In genomic region chr6:97342185-97342584, GRCm38 (mm10) we compare ENCODE assay signal across 25 mouse cellular contexts.
DNase-seq lines count a peak whose midpoint lies in the region; ATAC-seq and TF ChIP-seq lines count a peak whose summit lies in the region.
"Had no signal": no experiment of that assay in that cellular context is flagged by ENCODE, and none has a peak within 500 bp of the region (broad histone marks: within the 10 kb centered on the region; RNA-seq: fewer than 3 reads in every experiment).

No protein-coding gene starts in this region.

- DNase-seq in heart, embryonic 10.5 days (ENCODE audit: low spot score): no peak
- no peak for DNase-seq in heart, postnatal 36 days
- DNase-seq in lung, postnatal 0 days (ENCODE audit: low spot score): no peak
- no peak for DNase-seq in lung, adult 2 months
- DNase-seq in Muller cell, postnatal 12 days (ENCODE audit: inconsistent ontology term): no peak
- DNase-seq: adrenal gland, postnatal 10 days; B cell, adult 2 months; cerebellum, adult 11 months; cerebellum, adult 8-10 months; cerebellum, postnatal 14 days; embryo, embryonic 11 days; gastrocnemius, adult 2 months; gastrocnemius, postnatal 25 days; heart, postnatal 4 days had no signal

- H3K4me3 ChIP-seq in heart, embryonic 10.5 days: no peak overlapping the region
- H3K4me3 ChIP-seq in heart, embryonic 16.5 days (ENCODE audit: low read length): no peak overlapping the region
- H3K4me3 ChIP-seq in heart, embryonic 12.5 days: no peak overlapping the region
- no peak overlapping the region for H3K4me3 ChIP-seq in lung, postnatal 0 days (ENCODE audit: low read depth, low read length)
- H3K4me3 ChIP-seq in lung, adult 2 months (replicated peaks; ENCODE audit: extremely low read depth, low read depth, low read length): no peak overlapping the region
- no peak overlapping the region for H3K4me3 ChIP-seq in stomach, embryonic 16.5 days (replicated peaks; ENCODE audit: low read length)
- H3K4me3 ChIP-seq: embryonic facial prominence, embryonic 15.5 days; erythroblast, embryonic 14.5 days; forebrain, embryonic 10.5 days; gastrocnemius, adult 2 months; hindbrain, embryonic 12.5 days had no signal

- 87% methylated on average over 5 of the region's 5 CpGs for WGBS in heart, embryonic 10.5 days
- WGBS in heart, embryonic 16.5 days: 88% methylated on average over 5 of the region's 5 CpGs
- WGBS in heart, embryonic 12.5 days: 88% methylated on average over 5 of the region's 5 CpGs
- WGBS in lung, postnatal 0 days: 87% methylated on average over 5 of the region's 5 CpGs
- WGBS in lung, adult 2 months: 89% methylated on average over 5 of the region's 5 CpGs
- WGBS in stomach, embryonic 16.5 days: 89% methylated on average over 5 of the region's 5 CpGs

- H3K9ac ChIP-seq in heart, embryonic 16.5 days (ENCODE audit: low read length): no peak overlapping the region
- no peak overlapping the region for H3K9ac ChIP-seq in heart, embryonic 12.5 days
- H3K9ac ChIP-seq in lung, postnatal 0 days (replicated peaks; ENCODE audit: low read depth): no peak overlapping the region
- no peak overlapping the region for H3K9ac ChIP-seq in stomach, embryonic 16.5 days (ENCODE audit: low read length)
- H3K9ac ChIP-seq: embryonic facial prominence, embryonic 15.5 days; hindbrain, embryonic 12.5 days had no signal

- no peak for ATAC-seq in heart, embryonic 16.5 days (replicated peaks; ENCODE audit: extremely low read depth, insufficient read depth, low FRiP score)
- ATAC-seq in heart, embryonic 12.5 days (ENCODE audit: insufficient number of reproducible peaks, low FRiP score): no peak
- ATAC-seq in lung, postnatal 0 days: no peak
- ATAC-seq in stomach, embryonic 16.5 days (ENCODE audit: insufficient read depth, low FRiP score): no peak
- ATAC-seq: CD4-positive, CD25-positive, alpha-beta regulatory T cell, adult 4 months; forebrain, embryonic 14.5 days; hindbrain, embryonic 16.5 days had no signal

- TF ChIP-seq EP300 in lung, postnatal 0 days (IDR thresholded peaks at IDR 0.05): no peak

- 0 out of 2 replicates have a peak overlapping the region, but pooled peaks have one; percentile 25 for H3K27ac ChIP-seq in heart, embryonic 10.5 days
- peak overlapping the region; percentile 5; the same call in 1 of the 2 replicates for H3K27ac ChIP-seq in heart, embryonic 16.5 days (ENCODE audit: low read length)
- H3K27ac ChIP-seq in heart, embryonic 12.5 days (ENCODE audit: poor library complexity, severe bottlenecking): no peak overlapping the region
- 0 out of 2 replicates have a peak overlapping the region, but pooled peaks have one; percentile 8 for H3K27ac ChIP-seq in lung, postnatal 0 days (ENCODE audit: low read length)
- H3K27ac ChIP-seq in stomach, embryonic 16.5 days (ENCODE audit: low read length): peak overlapping the region; percentile 9
- H3K27ac ChIP-seq: embryonic facial prominence, embryonic 15.5 days; forebrain, embryonic 10.5 days; gastrocnemius, adult 2 months; hindbrain, embryonic 12.5 days had no signal

- intact Hi-C loops in heart, postnatal 36 days (cut with DNase I): no loop called here

- H3K4me2 ChIP-seq in heart, embryonic 16.5 days (ENCODE audit: low read depth, low read length): no peak overlapping the region
- no peak overlapping the region for H3K4me2 ChIP-seq in heart, embryonic 12.5 days
- no peak overlapping the region for H3K4me2 ChIP-seq in lung, postnatal 0 days (replicated peaks; ENCODE audit: low read depth, low read length)
- H3K4me2 ChIP-seq in stomach, embryonic 16.5 days (ENCODE audit: low read depth, low read length): no peak overlapping the region
- H3K4me2 ChIP-seq: embryonic facial prominence, embryonic 15.5 days; hindbrain, embryonic 12.5 days had no signal

- no peak for TF ChIP-seq POLR2A in lung, adult 2 months (IDR thresholded peaks at IDR 0.05; ENCODE audit: borderline replicate concordance, extremely low read depth, low read depth, low read length)

- no peaks in the 10 kb centered on the region for H3K27me3 ChIP-seq in heart, embryonic 10.5 days (ENCODE audit: insufficient read depth, poor library complexity, severe bottlenecking)
- H3K27me3 ChIP-seq in heart, embryonic 16.5 days (ENCODE audit: control insufficient read depth, insufficient read depth, low read length): no peaks in the 10 kb centered on the region
- H3K27me3 ChIP-seq in heart, embryonic 12.5 days (replicated peaks): no peaks in the 10 kb centered on the region
- H3K27me3 ChIP-seq in lung, postnatal 0 days (replicated peaks; ENCODE audit: insufficient read depth, low read length): no peaks in the 10 kb centered on the region
- H3K27me3 ChIP-seq in stomach, embryonic 16.5 days (ENCODE audit: control insufficient read depth, insufficient read depth, low read length): no peaks in the 10 kb centered on the region
- H3K27me3 ChIP-seq: embryonic facial prominence, embryonic 15.5 days; hindbrain, embryonic 12.5 days had no signal

- H3K4me1 ChIP-seq in heart, embryonic 10.5 days: peaks cover 36% of the 10 kb centered on the region
- peaks cover 11% of the 10 kb centered on the region for H3K4me1 ChIP-seq in heart, embryonic 16.5 days (ENCODE audit: control insufficient read depth, insufficient read depth, low read length)
- H3K4me1 ChIP-seq in heart, embryonic 12.5 days (replicated peaks): peaks cover 28% of the 10 kb centered on the region
- H3K4me1 ChIP-seq in lung, postnatal 0 days (ENCODE audit: insufficient read depth, low read depth, low read length): no peaks in the 10 kb centered on the region; the same call in 1 of the 2 replicates
- no peaks in the 10 kb centered on the region for H3K4me1 ChIP-seq in lung, adult 2 months (ENCODE audit: control insufficient read depth, insufficient read depth, low read length)
- H3K4me1 ChIP-seq in stomach, embryonic 16.5 days (ENCODE audit: control insufficient read depth, insufficient read depth, low read length): 0 out of 2 replicates have a peak, but pooled peaks cover 4% of the 10 kb centered on the region

- H3K36me3 ChIP-seq in heart, embryonic 10.5 days: peaks cover 26% of the 10 kb centered on the region
- H3K36me3 ChIP-seq in heart, embryonic 16.5 days (ENCODE audit: control insufficient read depth, insufficient read depth): peaks cover 4% of the 10 kb centered on the region; the same call in 1 of the 2 replicates
- peaks cover 7% of the 10 kb centered on the region; the same call in 1 of the 2 replicates for H3K36me3 ChIP-seq in heart, embryonic 12.5 days
- H3K36me3 ChIP-seq in lung, postnatal 0 days (ENCODE audit: insufficient read depth, low read length): no peaks in the 10 kb centered on the region
- H3K36me3 ChIP-seq in stomach, embryonic 16.5 days (ENCODE audit: control insufficient read depth, insufficient read depth, low read length): no peaks in the 10 kb centered on the region
- H3K36me3 ChIP-seq: embryonic facial prominence, embryonic 15.5 days; G1E; hindbrain, embryonic 12.5 days had no signal

- no peaks in the 10 kb centered on the region for H3K9me3 ChIP-seq in heart, embryonic 10.5 days
- H3K9me3 ChIP-seq in heart, embryonic 16.5 days (replicated peaks; ENCODE audit: control insufficient read depth, low read length): no peaks in the 10 kb centered on the region
- H3K9me3 ChIP-seq in heart, embryonic 12.5 days (replicated peaks): no peaks in the 10 kb centered on the region
- no peaks in the 10 kb centered on the region for H3K9me3 ChIP-seq in lung, postnatal 0 days (ENCODE audit: low read length)
- no peaks in the 10 kb centered on the region for H3K9me3 ChIP-seq in stomach, embryonic 16.5 days (replicated peaks; ENCODE audit: control insufficient read depth, low read length)
- H3K9me3 ChIP-seq: embryonic facial prominence, embryonic 15.5 days; forebrain, embryonic 10.5 days; hindbrain, embryonic 12.5 days had no signal

- no peak for TF ChIP-seq CTCF in lung, postnatal 0 days (IDR thresholded peaks at IDR 0.05)
- TF ChIP-seq CTCF in lung, adult 2 months (IDR thresholded peaks at IDR 0.05; ENCODE audit: insufficient read depth, low read length): no peak
